21 mouse cellular contexts compared by ENCODE assay signal in genomic region chr3:86961395-86961669, GRCm38 (mm10). TPM values are rescaled to one million over a fixed set of nuclear protein-coding genes. Genes with fewer than 3 reads are reported as not detected.
A peak's percentile ranks its signal among the peaks of the same experiment; 100 is the strongest.
DNase-seq lines count a peak whose midpoint lies in the region; ATAC-seq lines count a peak whose summit lies in the region.
"Had no signal": no experiment of that assay in that cellular context is flagged by ENCODE, and none has a peak within 500 bp of the region (broad histone marks: within the 10 kb centered on the region; RNA-seq: fewer than 3 reads in every experiment).

No protein-coding gene starts in this region.

- peak; percentile 27 to 62 for DNase-seq in thymus, adult 18-20 months
- no peak for DNase-seq in thymus, postnatal 25 days
- DNase-seq in thymus, postnatal 0 days (ENCODE audit: low spot score): peak; percentile 79
- DNase-seq in embryo, embryonic 10 days (ENCODE audit: low spot score): no peak
- DNase-seq in kidney, adult 8-10 months: no peak
- DNase-seq: adrenal gland, postnatal 10 days; cerebellum, adult 8-10 months; cerebellum, postnatal 36 days; heart, postnatal 14 days; kidney, adult 18-20 months; liver, embryonic 13.5 days; lung, postnatal 4 days; midbrain, embryonic 14.5 days; spleen, adult 18-20 months had no signal

- H3K9me3 ChIP-seq in liver, embryonic 12.5 days (replicated peaks): no peaks in the 10 kb centered on the region
- H3K9me3 ChIP-seq: embryonic facial prominence, embryonic 10.5 days; forebrain, embryonic 15.5 days; hindbrain, embryonic 12.5 days; liver, embryonic 13.5 days had no signal

- no peak for ATAC-seq in liver, embryonic 12.5 days
- no peak for ATAC-seq in cerebellum, adult (ENCODE audit: insufficient number of reproducible peaks, low FRiP score, low TSS enrichment)
- ATAC-seq: forebrain, embryonic 15.5 days had no signal

- no peaks in the 10 kb centered on the region for H3K27me3 ChIP-seq in liver, embryonic 12.5 days (replicated peaks)
- H3K27me3 ChIP-seq: forebrain, embryonic 15.5 days; hindbrain, embryonic 12.5 days; liver, embryonic 13.5 days had no signal

- no peaks in the 10 kb centered on the region for H3K36me3 ChIP-seq in liver, embryonic 12.5 days
- H3K36me3 ChIP-seq: embryonic facial prominence, embryonic 10.5 days; forebrain, embryonic 15.5 days; hindbrain, embryonic 12.5 days; liver, embryonic 13.5 days had no signal

- 53% methylated on average over 2 of the region's 2 CpGs for WGBS in liver, embryonic 12.5 days (ENCODE audit: insufficient replicate concordance)

- H3K9ac ChIP-seq in liver, embryonic 12.5 days: no peak overlapping the region
- H3K9ac ChIP-seq: forebrain, embryonic 15.5 days; hindbrain, embryonic 12.5 days; liver, embryonic 13.5 days had no signal

- H3K27ac ChIP-seq in liver, embryonic 12.5 days: no peak overlapping the region
- H3K27ac ChIP-seq: embryonic facial prominence, embryonic 10.5 days; forebrain, embryonic 15.5 days; hindbrain, embryonic 12.5 days; kidney, postnatal 0 days; liver, embryonic 13.5 days had no signal

- H3K4me3 ChIP-seq in liver, embryonic 12.5 days: no peak overlapping the region
- H3K4me3 ChIP-seq: embryonic facial prominence, embryonic 10.5 days; forebrain, embryonic 15.5 days; hindbrain, embryonic 12.5 days; liver, embryonic 13.5 days had no signal

- H3K4me2 ChIP-seq in liver, embryonic 12.5 days: peak overlapping the region; percentile 17
- H3K4me2 ChIP-seq: forebrain, embryonic 15.5 days; heart, embryonic 11.5 days; hindbrain, embryonic 12.5 days; liver, embryonic 13.5 days had no signal

- H3K4me1 ChIP-seq in liver, embryonic 12.5 days: peaks cover 4% of the 10 kb centered on the region; the same call in 1 of the 2 replicates
- H3K4me1 ChIP-seq: embryonic facial prominence, embryonic 10.5 days; forebrain, embryonic 15.5 days; hindbrain, embryonic 12.5 days; liver, embryonic 13.5 days had no signal

RNA-seq across cellular contexts. Expression of gene Cd1d1, which starts 37.9 kb away (rescaled TPM):
- 8.7 and 10.2 TPM in 2 replicates for polyA plus RNA-seq in liver, embryonic 12.5 days (2016; fragmentation: Nextera tagmentation; extraction: Ambion mirVana)
- polyA plus RNA-seq in thymus, postnatal 0 days (2015; fragmentation: Nextera tagmentation; extraction: Ambion mirVana): 53.7 and 69.0 TPM in 2 replicates

RNA-seq across cellular contexts. Expression of gene Dclk2, which starts 40.7 kb away (rescaled TPM):
- polyA plus RNA-seq in liver, embryonic 12.5 days (2016; fragmentation: Nextera tagmentation; extraction: Ambion mirVana): 11.1 and 11.3 TPM in 2 replicates
- polyA plus RNA-seq in thymus, postnatal 0 days (2015; fragmentation: Nextera tagmentation; extraction: Ambion mirVana): 12.2 and 15.5 TPM in 2 replicates

Comparison
In these comparisons a context has a peak if more than half of its experiments do, and no peak if none do; other contexts are left out.
1. DNase-seq: peak in thymus, adult 18-20 months (2 of 2) and thymus, postnatal 0 days (single experiment); none in thymus, postnatal 25 days (single experiment), embryo, embryonic 10 days (single experiment) and kidney, adult 8-10 months (0 of 2).